Mouse (Mus musculus): ENCODE results near the gene Flt1.

- no peak; the same call in 1 of the 2 replicates for TF ChIP-seq CTCF (IDR thresholded peaks at IDR 0.05; ENCODE audit: low read depth, low read length)
- TF ChIP-seq POLR2A (IDR thresholded peaks at IDR 0.05; ENCODE audit: borderline replicate concordance, low read depth, low read length): no peak
Measured at GRCm38 (mm10) chr5:147716697-147717217, 9.1 kb downstream of the Flt1 start.
